Mouse (Mus musculus) kidney, adult 2 months (tissue): ENCODE results near the gene Ccdc33. TPM values are rescaled to one million over a fixed set of nuclear protein-coding genes. Genes with fewer than 3 reads are reported as not detected.

ENCODE experiments used
- DNase-seq: peaks from one replicate; pipeline ENCODE4 v3.0.0; 2021
- H3K27ac ChIP-seq: fragments of 200-500 bp; 2 replicates; pipeline ENCODE4 v1.5.1; 2012; ENCODE audit warnings: low read depth, low read length, control low read depth, inconsistent platforms; ENCODE audit not compliant: insufficient read depth
- H3K27me3 ChIP-seq: fragments of 200-500 bp; replicated peaks from 2 replicates; pipeline ENCODE4 v1.6.1; 2012; ENCODE audit warnings: mild to moderate bottlenecking, moderate library complexity, low read length, inconsistent platforms; ENCODE audit not compliant: control insufficient read depth, insufficient read depth
- H3K36me3 ChIP-seq: fragments of 200-500 bp; 2 replicates; pipeline ENCODE4 v1.6.1; 2012; ENCODE audit warnings: mild to moderate bottlenecking, moderate library complexity, low read length, inconsistent platforms; ENCODE audit not compliant: control insufficient read depth, insufficient read depth
- H3K4me1 ChIP-seq: fragments of 200-500 bp; 2 replicates; pipeline ENCODE4 v1.6.1; 2011; ENCODE audit warnings: low read length; ENCODE audit not compliant: control insufficient read depth, insufficient read depth
- H3K4me3 ChIP-seq: fragments of 200-500 bp; 2 replicates; pipeline ENCODE4 v1.5.1; 2011; ENCODE audit warnings: mild to moderate bottlenecking, low read depth, low read length, control low read depth; ENCODE audit not compliant: insufficient read depth
- CTCF ChIP-seq: fragments of 200-500 bp; conservative IDR thresholded peaks from 2 replicates; pipeline ENCODE4 v1.5.1; 2011; ENCODE audit warnings: low read depth, mild to moderate bottlenecking, control low read depth, low read length, moderate library complexity, mixed read lengths; ENCODE audit not compliant: insufficient read depth, insufficient read length
- POLR2A ChIP-seq: fragments of 200-500 bp; IDR thresholded peaks from one replicate; pipeline ENCODE4 v1.6.1; 2011; ENCODE audit warnings: low read depth, low read length, control low read depth
- WGBS: fragments of 180-500 bp; shearing (Covaris S2); methylation state at CpG from one replicate; pipeline ENCODE4 v1.1.7; 2018; 5-methylcytosine and 5-hydroxymethylcytosine counted together
- polyA plus RNA-seq: library from polyadenylated mRNA; depleted of rRNA; stranded (reverse); fragments of >200 nt; gene quantifications from 2 replicates; pipeline ENCODE4 v1.2.3, GENCODE M21; 2012; rRNA removed

The Ccdc33 gene
- polyA plus RNA-seq = 0.18 TPM in 1 of 2 replicates, not detected in the other

DNA sequence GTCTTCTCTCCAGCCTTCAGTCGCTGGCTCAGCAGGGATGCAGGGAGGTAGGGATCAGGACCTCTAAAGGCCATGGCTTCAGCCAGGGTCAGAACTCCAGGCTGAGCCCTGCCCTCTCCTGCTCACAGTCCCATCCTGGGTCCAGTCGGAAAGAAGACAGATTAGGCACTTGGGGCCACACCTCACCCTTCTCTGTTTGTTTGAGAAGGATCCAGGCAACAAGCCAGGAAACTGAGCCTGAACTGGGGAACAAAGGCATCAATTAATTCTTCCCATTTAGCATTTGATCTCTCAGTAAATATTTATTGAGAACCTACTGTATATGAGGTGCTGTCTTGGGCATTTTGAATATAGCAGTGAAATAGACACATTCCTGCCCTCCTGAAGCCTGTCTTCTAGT, at the start of gene Ccdc33:
TSS of gene Ccdc33 (minus strand) at position 153 of the 400 bp plus-strand sequence.
- H3K27me3 ChIP-seq = no peaks in the 10 kb centered on the region
- H3K36me3 ChIP-seq = no peaks in the 10 kb centered on the region
- H3K4me3 ChIP-seq = no peak within 1 kb of the TSS
- DNase-seq = no peak
- WGBS = 53% methylated on average over 2 of the region's 2 CpGs
- H3K4me1 ChIP-seq = no peaks in the 10 kb centered on the region; the same call in 1 of the 2 replicates
- H3K27ac ChIP-seq = no peak within 1 kb of the TSS
- no peak for TF ChIP-seq POLR2A
- TF ChIP-seq CTCF = no peak

GRCm38 (mm10) chr9:58165779-58166178, 47.2 kb upstream of the Ccdc33 start:
- 87% methylated on average over 1 of the region's 1 CpGs for WGBS
- H3K4me1 ChIP-seq = no peaks in the 10 kb centered on the region
- no peak for TF ChIP-seq POLR2A
- no peak for TF ChIP-seq CTCF
- no peak for DNase-seq
- H3K36me3 ChIP-seq = no peaks in the 10 kb centered on the region
- no peak overlapping the region for H3K27ac ChIP-seq
- no peaks in the 10 kb centered on the region for H3K27me3 ChIP-seq
- no peak overlapping the region for H3K4me3 ChIP-seq

GRCm38 (mm10) chr9:58163146-58163545, 44.5 kb upstream of the Ccdc33 start:
- no peak for TF ChIP-seq POLR2A
- no peak for TF ChIP-seq CTCF
- Histone ChIP-seq H3K36me3 (no peaks in the 10 kb centered on the region), H3K4me1 (no peaks in the 10 kb centered on the region), H3K4me3 (no peak overlapping the region), H3K27me3 (no peaks in the 10 kb centered on the region), H3K27ac (no peak overlapping the region)
- WGBS = 63% methylated on average over 5 of the region's 5 CpGs
- DNase-seq = no peak

DNA sequence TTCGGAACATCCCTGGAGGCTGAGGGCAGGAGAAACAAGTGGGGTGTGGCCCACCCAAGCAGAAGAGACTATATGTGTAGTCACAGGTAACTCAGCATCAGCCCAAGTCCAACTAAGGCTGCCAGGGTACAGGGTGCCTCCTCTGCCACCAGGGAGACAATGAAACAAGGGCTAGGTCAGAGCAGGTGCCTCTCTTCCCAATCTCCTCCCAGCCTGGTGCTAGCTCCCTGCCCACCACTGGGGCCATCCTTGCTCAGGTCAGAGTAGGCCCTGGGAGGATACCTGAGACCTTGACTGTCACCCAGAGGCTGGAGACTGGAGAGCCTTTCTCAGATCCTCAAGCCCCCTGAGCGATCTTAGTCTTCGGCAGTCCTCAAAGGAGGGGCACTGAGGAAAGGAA, 43.5 kb upstream of the Ccdc33 start:
- WGBS = 89% methylated on average over 3 of the region's 3 CpGs
- no peak for DNase-seq
- Histone ChIP-seq H3K4me1 (no peaks in the 10 kb centered on the region), H3K27me3 (no peaks in the 10 kb centered on the region), H3K27ac (no peak overlapping the region), H3K36me3 (no peaks in the 10 kb centered on the region), H3K4me3 (no peak overlapping the region)
- TF ChIP-seq CTCF (no peak), POLR2A (no peak)

DNA sequence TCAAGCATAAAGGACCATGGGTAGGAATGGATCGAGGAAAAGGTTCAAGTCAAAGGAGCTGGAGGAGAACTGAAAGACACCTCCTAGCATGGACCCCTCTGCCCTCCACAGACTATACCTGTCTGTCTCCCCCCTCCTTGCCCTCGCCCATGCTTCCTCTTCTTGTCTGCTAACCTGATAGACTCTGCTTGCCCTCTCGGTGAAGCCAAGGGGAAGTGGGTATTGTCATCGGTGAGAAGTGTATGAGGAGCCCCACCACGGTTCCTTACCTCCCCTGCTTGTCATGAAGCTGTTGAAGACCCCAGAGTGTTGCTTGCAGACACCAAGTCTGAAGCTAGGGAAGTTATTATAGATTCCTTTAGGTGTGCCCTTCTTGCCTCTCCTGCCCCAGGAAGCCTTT, 41.7 kb upstream of the Ccdc33 start:
- 69% methylated on average over 5 of the region's 5 CpGs for WGBS
- Histone ChIP-seq H3K4me1 (no peaks in the 10 kb centered on the region), H3K27me3 (no peaks in the 10 kb centered on the region), H3K27ac (no peak overlapping the region), H3K4me3 (no peak overlapping the region), H3K36me3 (no peaks in the 10 kb centered on the region)
- DNase-seq = no peak
- TF ChIP-seq POLR2A (no peak), CTCF (no peak)

- DNase-seq = no peak
- TF ChIP-seq CTCF (no peak), POLR2A (no peak)
- Histone ChIP-seq H3K4me3 (no peak overlapping the region), H3K27ac (no peak overlapping the region), H3K36me3 (no peaks in the 10 kb centered on the region), H3K4me1 (no peaks in the 10 kb centered on the region), H3K27me3 (no peaks in the 10 kb centered on the region)
- WGBS = 66% methylated on average over 4 of the region's 4 CpGs
These were observed 41.2 kb upstream of the Ccdc33 start for GRCm38 (mm10) chr9:58159855-58160254.

DNA sequence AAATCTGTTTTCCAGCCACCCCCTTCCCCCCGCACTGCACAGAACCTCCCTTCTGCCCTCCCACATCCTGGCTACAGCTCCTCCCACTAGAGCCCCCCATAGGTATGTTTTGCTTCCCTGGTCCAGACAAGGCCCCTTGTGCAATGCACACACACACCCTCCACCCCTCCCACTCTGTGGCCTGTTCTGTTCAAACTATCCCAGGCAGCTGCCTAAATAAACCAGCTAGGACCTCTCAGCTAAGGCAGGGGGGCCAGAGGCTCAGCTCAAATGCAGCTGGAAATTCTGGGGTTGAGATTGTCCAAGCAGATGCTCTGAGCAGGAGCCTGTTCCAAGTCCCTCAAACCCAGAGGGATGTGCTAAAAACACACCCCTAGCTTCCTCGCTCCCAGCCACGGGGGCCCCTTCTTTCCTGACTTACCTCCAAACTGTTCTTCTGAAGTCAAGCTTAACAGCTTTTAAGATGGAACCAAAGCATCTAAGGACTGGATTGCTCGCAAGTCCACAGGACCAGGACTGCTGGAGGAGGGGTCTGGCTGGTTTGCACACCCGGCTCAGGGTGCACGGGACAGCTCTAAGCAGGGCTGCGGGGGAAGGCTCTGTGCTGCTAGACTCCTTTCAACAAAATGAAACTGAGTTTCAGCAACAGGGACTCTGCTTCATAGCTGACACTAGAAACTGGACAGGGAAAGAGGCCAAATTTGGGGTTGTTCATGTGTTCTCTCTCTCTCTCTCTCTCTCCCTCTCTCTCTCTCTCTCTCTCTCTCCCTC, 40.1 kb upstream of the Ccdc33 start:
- H3K36me3 ChIP-seq = no peaks in the 10 kb centered on the region
- no peak for TF ChIP-seq POLR2A
- TF ChIP-seq CTCF = no peak
- no peaks in the 10 kb centered on the region for H3K27me3 ChIP-seq
- 49% methylated on average over 7 of the region's 7 CpGs for WGBS
- H3K4me3 ChIP-seq = peak overlapping the region; percentile 20; the same call in 1 of the 2 replicates
- peak overlapping the region; percentile 64 for H3K27ac ChIP-seq
- H3K4me1 ChIP-seq = no peaks in the 10 kb centered on the region
- DNase-seq = peak; percentile 36
